Mouse (Mus musculus) CH12.LX (cell line): ENCODE measurements at regions not wholly inside any gene's neighbourhood (a gene's known extent, or its start where the extent isn't known, plus 50 kb on each side); places are given as distances from the start of the nearest gene placed in this dataset.

Source experiments
- DNase-seq: peaks from one replicate; pipeline ENCODE4 v3.0.0-alpha.2; 2013; ENCODE audit errors: extremely low read depth
- H3K27ac ChIP-seq: 2 replicates; pipeline ENCODE4 v1.5.1; 2012; ENCODE audit warnings: low read depth, mild to moderate bottlenecking, control low read depth, moderate library complexity; ENCODE audit not compliant: insufficient read depth
- H3K27me3 ChIP-seq: replicated peaks from 2 replicates; pipeline ENCODE3; 2012; ENCODE audit warnings: inconsistent platforms
- H3K36me3 ChIP-seq, 2 experiments: replicated peaks in 1 of 2; 2 replicates each; pipeline versions ENCODE3 to v1.6.1; 2012; ENCODE audit warnings: inconsistent platforms in 1 of 2, low read length in 1 of 2, mild to moderate bottlenecking in 1 of 2, mixed read lengths in 1 of 2, moderate library complexity in 1 of 2; ENCODE audit not compliant: control insufficient read depth in 1 of 2, insufficient read depth in 1 of 2
- H3K4me1 ChIP-seq, 2 experiments: 2 replicates each; pipeline ENCODE4 v1.6.1; 2012; ENCODE audit warnings: inconsistent platforms in 1 of 2, moderate library complexity in 1 of 2; ENCODE audit not compliant: insufficient read depth in 2 of 2, control insufficient read depth in 1 of 2
- H3K4me2 ChIP-seq: 2 replicates; pipeline ENCODE4 v1.6.1; 2012; ENCODE audit warnings: low read depth, mild to moderate bottlenecking, control low read depth; ENCODE audit not compliant: poor library complexity, insufficient read depth, severe bottlenecking
- H3K4me3 ChIP-seq, 3 experiments: fragments of 150-350 bp in 1 of 3; sonication (generic) in 1 of 3; replicated peaks in 1 of 3; 2 replicates each; pipeline versions ENCODE3 to v1.5.1; 2011 to 2012; ENCODE audit warnings: low read depth in 2 of 3, low read length in 2 of 3, mild to moderate bottlenecking in 2 of 3, moderate library complexity in 2 of 3, control low read depth in 1 of 3, improper control_type of control experiment in 1 of 3, inconsistent platforms in 1 of 3, mixed read lengths in 1 of 3; ENCODE audit not compliant: poor library complexity in 1 of 3
- H3K79me2 ChIP-seq: replicated peaks from 2 replicates; pipeline ENCODE4 v1.6.1; 2012; ENCODE audit warnings: mild to moderate bottlenecking, moderate library complexity; ENCODE audit not compliant: control insufficient read depth, poor library complexity, insufficient read depth, severe bottlenecking; ENCODE audit errors: extremely low read depth
- H3K9ac ChIP-seq: 2 replicates; pipeline ENCODE4 v1.6.1; 2012; ENCODE audit warnings: low read depth, mild to moderate bottlenecking, control low read depth, moderate library complexity; ENCODE audit not compliant: insufficient read depth
- H3K9me3 ChIP-seq: replicated peaks from 2 replicates; pipeline ENCODE3; 2012; ENCODE audit warnings: low read length, inconsistent platforms, mixed read lengths
- CHD1 ChIP-seq: IDR thresholded peaks from 2 replicates; pipeline ENCODE4 v1.6.1; 2012; ENCODE audit warnings: low read depth, low read length, improper control_type of control experiment, inconsistent platforms
- CHD2 ChIP-seq: IDR thresholded peaks from 2 replicates; pipeline ENCODE4 v1.6.1; 2011; ENCODE audit warnings: low read length, improper control_type of control experiment
- CTCF ChIP-seq, 2 experiments: IDR thresholded peaks in 1 of 2; conservative IDR thresholded peaks in 1 of 2; 2 replicates each; pipeline ENCODE4 v1.5.1; 2011 to 2012; ENCODE audit warnings: low read depth in 2 of 2, low read length in 2 of 2, improper control_type of control experiment in 1 of 2, inconsistent platforms in 1 of 2, mild to moderate bottlenecking in 1 of 2, moderate library complexity in 1 of 2
- E2F4 ChIP-seq: IDR thresholded peaks from 2 replicates; pipeline ENCODE4 v1.6.1; 2011; ENCODE audit warnings: low read depth, low read length, improper control_type of control experiment; ENCODE audit not compliant: insufficient replicate concordance
- EP300 ChIP-seq: IDR thresholded peaks from 2 replicates; pipeline ENCODE4 v1.6.1; 2011; ENCODE audit warnings: low read length, improper control_type of control experiment
- HCFC1 ChIP-seq: IDR thresholded peaks from 2 replicates; pipeline ENCODE4 v1.6.1; 2012; ENCODE audit warnings: low read depth, mild to moderate bottlenecking, inconsistent platforms, low read length, improper control_type of control experiment
- IRF4 ChIP-seq: IDR thresholded peaks from 2 replicates; pipeline ENCODE4 v1.6.1; 2014; ENCODE audit warnings: low read depth, mild to moderate bottlenecking, inconsistent platforms, low read length, improper control_type of control experiment
- JUND ChIP-seq: conservative IDR thresholded peaks from 2 replicates; pipeline ENCODE4 v1.6.1; 2011; ENCODE audit warnings: low read depth, low read length, improper control_type of control experiment
- MAFK ChIP-seq: IDR thresholded peaks from 2 replicates; pipeline ENCODE4 v1.6.1; 2011; ENCODE audit warnings: low read length, improper control_type of control experiment; ENCODE audit not compliant: insufficient replicate concordance
- MAX ChIP-seq: IDR thresholded peaks from 2 replicates; pipeline ENCODE4 v1.6.1; 2011; ENCODE audit warnings: low read length, improper control_type of control experiment
- MAZ ChIP-seq: IDR thresholded peaks from 2 replicates; pipeline ENCODE4 v1.6.1; 2012; ENCODE audit warnings: low read depth, mild to moderate bottlenecking, inconsistent platforms, low read length, improper control_type of control experiment, moderate library complexity
- MEF2A ChIP-seq: IDR thresholded peaks from 2 replicates; pipeline ENCODE4 v1.6.1; 2014; ENCODE audit warnings: low read depth, mild to moderate bottlenecking, inconsistent platforms, low read length, improper control_type of control experiment, borderline replicate concordance
- MXI1 ChIP-seq: IDR thresholded peaks from 2 replicates; pipeline ENCODE4 v1.6.1; 2011; ENCODE audit warnings: mild to moderate bottlenecking, low read depth, low read length, improper control_type of control experiment
- NELFE ChIP-seq: IDR thresholded peaks from 2 replicates; pipeline ENCODE4 v1.6.1; 2011; ENCODE audit warnings: low read depth, low read length, improper control_type of control experiment
- NRF1 ChIP-seq: IDR thresholded peaks from 2 replicates; pipeline ENCODE4 v1.6.1; 2014; ENCODE audit warnings: low read depth, mild to moderate bottlenecking, inconsistent platforms, low read length, improper control_type of control experiment, moderate library complexity
- PAX5 ChIP-seq: IDR thresholded peaks from 2 replicates; pipeline ENCODE4 v1.6.1; 2012; ENCODE audit warnings: low read length, inconsistent platforms, mixed read lengths
- POLR2A ChIP-seq: IDR thresholded peaks from 2 replicates; pipeline ENCODE4 v1.6.1; 2011; ENCODE audit warnings: low read depth, mild to moderate bottlenecking, improper control_type of control experiment, low read length
- POLR2AphosphoS2 ChIP-seq: IDR thresholded peaks from 2 replicates; pipeline ENCODE4 v1.6.1; 2011; ENCODE audit warnings: low read depth, low read length, improper control_type of control experiment
- RAD21 ChIP-seq: IDR thresholded peaks from 2 replicates; pipeline ENCODE4 v1.6.1; 2011; ENCODE audit warnings: low read depth, mild to moderate bottlenecking, low read length, improper control_type of control experiment, moderate library complexity
- RCOR1 ChIP-seq: conservative IDR thresholded peaks from 2 replicates; pipeline ENCODE4 v1.6.1; 2012; ENCODE audit warnings: low read depth, mild to moderate bottlenecking, inconsistent platforms, low read length, improper control_type of control experiment
- TCF12 ChIP-seq: IDR thresholded peaks from 2 replicates; pipeline ENCODE4 v1.6.1; 2014; ENCODE audit warnings: low read depth, mild to moderate bottlenecking, inconsistent platforms, low read length, improper control_type of control experiment
- UBTF ChIP-seq: IDR thresholded peaks from 2 replicates; pipeline ENCODE4 v1.6.1; 2012; ENCODE audit warnings: low read depth, mild to moderate bottlenecking, inconsistent platforms, low read length, improper control_type of control experiment, moderate library complexity
- USF1 ChIP-seq: IDR thresholded peaks from 2 replicates; pipeline ENCODE4 v1.6.1; 2014; ENCODE audit warnings: low read depth, mild to moderate bottlenecking, inconsistent platforms, low read length, improper control_type of control experiment
- ZKSCAN1 ChIP-seq: IDR thresholded peaks from 2 replicates; pipeline ENCODE4 v1.6.1; 2012; ENCODE audit warnings: low read depth, inconsistent platforms, low read length, improper control_type of control experiment, borderline replicate concordance
- ZMIZ1 ChIP-seq: IDR thresholded peaks from 2 replicates; pipeline ENCODE4 v1.6.1; 2012; ENCODE audit warnings: low read depth, mild to moderate bottlenecking, inconsistent platforms, low read length, improper control_type of control experiment
- dilution Hi-C: fragments of 300-500 bp; cut with MboI; formaldehyde crosslinking; loops from 2 replicates; pipeline ENCODE4 v1.14.3; 2020; ENCODE audit warnings: low sequenced_read_pairs; ENCODE audit not compliant: extremely low pct_unique_long_range_greater_than_20kb, extremely low pct_ligation_motif_present
- in situ Hi-C: fragments of 300-500 bp; cut with MboI; formaldehyde crosslinking; loops from 3 replicates; pipeline ENCODE4 v1.14.3; 2019; ENCODE audit warnings: low sequenced_read_pairs, low pct_ligation_motif_present, low pct_unique_long_range_greater_than_20kb, mixed read lengths

DNA sequence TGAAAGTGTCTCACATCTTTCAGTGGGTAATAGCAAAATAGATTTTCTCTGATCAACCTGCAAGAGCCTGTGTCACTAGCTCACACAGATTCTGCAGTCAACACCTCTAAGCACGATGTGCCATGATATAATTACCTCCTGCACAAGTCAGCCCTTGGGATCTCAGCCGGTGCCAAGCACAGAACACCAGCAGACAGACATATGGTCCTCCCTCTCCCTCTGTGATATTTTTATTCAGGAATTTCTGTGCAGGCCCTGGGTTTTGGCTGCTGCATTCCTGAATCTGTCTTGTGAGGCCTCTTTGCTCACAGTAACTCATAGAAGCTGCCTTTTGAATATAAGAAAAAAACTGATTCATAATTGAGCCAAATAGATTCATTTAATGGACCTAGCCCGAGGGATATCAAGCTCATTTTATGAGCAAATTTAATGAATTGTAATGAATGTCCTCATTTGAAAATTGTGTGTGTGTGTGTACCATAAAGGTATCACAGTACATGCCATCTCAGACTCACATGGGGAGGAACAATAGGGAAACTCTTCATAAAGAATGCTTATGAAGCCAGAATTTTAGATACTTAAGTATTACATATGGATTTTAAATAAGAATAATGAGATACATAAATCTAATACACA lies 206.7 kb upstream of the Pitrm1 start:
- no peak overlapping the region for H3K4me2 ChIP-seq
- dilution Hi-C loops (no loop called here), in situ Hi-C loops (no loop called here)
- H3K4me1 ChIP-seq = no peaks in the 10 kb centered on the region
- no peaks in the 10 kb centered on the region for H3K27me3 ChIP-seq
- H3K9me3 ChIP-seq = no peaks in the 10 kb centered on the region
- no peaks in the 10 kb centered on the region for H3K79me2 ChIP-seq
- DNase-seq = no peak
- H3K36me3 ChIP-seq = no peaks in the 10 kb centered on the region
- H3K27ac ChIP-seq = no peak overlapping the region
- no peak overlapping the region for H3K9ac ChIP-seq
- no peak for TF ChIP-seq NRF1
- TF ChIP-seq NELFE = no peak
- TF ChIP-seq HCFC1 = no peak
- TF ChIP-seq RAD21 = no peak
- no peak for TF ChIP-seq MEF2A
- TF ChIP-seq POLR2A = no peak
- no peak for TF ChIP-seq MAX
- TF ChIP-seq TCF12 = no peak
- TF ChIP-seq EP300 = no peak
- TF ChIP-seq CTCF (conservative IDR thresholded peaks at IDR 0.05 in 1 of 2, IDR thresholded peaks at IDR 0.05 in 1 of 2; ENCODE audit: low read depth in 2 of 2, low read length in 2 of 2) = no peak
- TF ChIP-seq JUND = no peak
- no peak for TF ChIP-seq CHD1
- no peak for TF ChIP-seq E2F4
- no peak for TF ChIP-seq POLR2AphosphoS2
- TF ChIP-seq ZMIZ1 = no peak
- TF ChIP-seq ZKSCAN1 = no peak
- TF ChIP-seq CHD2 = no peak
- no peak overlapping the region for H3K4me3 ChIP-seq

DNA sequence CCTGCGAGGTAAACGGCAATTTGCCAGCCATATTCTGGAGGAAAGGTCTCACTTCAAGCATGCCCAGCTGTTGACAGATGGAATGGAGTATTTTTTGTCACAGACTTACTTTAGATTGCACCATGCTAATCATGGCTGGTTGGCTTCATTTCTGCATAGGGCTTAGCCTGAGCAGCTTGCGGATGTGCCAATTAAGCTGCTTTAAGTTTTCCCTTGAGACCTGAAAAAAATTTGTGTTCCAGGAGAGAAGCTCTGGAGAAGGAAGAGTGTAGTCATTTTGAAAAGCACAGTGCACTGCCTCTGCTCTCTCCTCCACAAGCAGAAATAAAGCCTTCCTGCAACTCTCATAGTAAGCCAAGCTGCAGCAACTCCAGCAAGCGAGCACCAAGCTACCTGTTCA lies 182.8 kb upstream of the Pitrm1 start:
- no peak overlapping the region for H3K4me3 ChIP-seq
- H3K27me3 ChIP-seq = no peaks in the 10 kb centered on the region
- DNase-seq = no peak
- dilution Hi-C loops = no loop called here
- H3K9me3 ChIP-seq = no peaks in the 10 kb centered on the region
- no peak overlapping the region for H3K4me2 ChIP-seq
- H3K27ac ChIP-seq = no peak overlapping the region
- no peaks in the 10 kb centered on the region for H3K4me1 ChIP-seq
- H3K9ac ChIP-seq = no peak overlapping the region
- TF ChIP-seq E2F4 (no peak), USF1 (no peak), ZKSCAN1 (no peak), PAX5 (no peak), NRF1 (no peak), HCFC1 (no peak), MXI1 (no peak), RCOR1 (no peak), RAD21 (no peak), CHD2 (no peak), CTCF (conservative IDR thresholded peaks at IDR 0.05 in 1 of 2, IDR thresholded peaks at IDR 0.05 in 1 of 2; ENCODE audit: low read depth in 2 of 2, low read length in 2 of 2) (no peak), UBTF (no peak), MAX (no peak), ZMIZ1 (no peak), MAZ (no peak), IRF4 (no peak), MAFK (no peak)
- no peaks in the 10 kb centered on the region for H3K36me3 ChIP-seq
- no peaks in the 10 kb centered on the region for H3K79me2 ChIP-seq
- in situ Hi-C loops = no loop called here
